Mouse (Mus musculus) megakaryocyte progenitor cell, adult 5-6 weeks (primary cell): Measurements from ENCODE around the gene Map3k3. TPM values are rescaled to one million over a fixed set of nuclear protein-coding genes. Genes with fewer than 3 reads are reported as not detected.

Source experiments
- ATAC-seq: replicated peaks from 2 replicates; pipeline ENCODE4 v1.8.0; 2016; ENCODE audit warnings: mild to moderate bottlenecking, moderate TSS enrichment, inconsistent platforms; ENCODE audit not compliant: poor library complexity
- total RNA-seq, 2 experiments: library from RNA; stranded (forward) in 1 of 2; stranded (reverse) in 1 of 2; fragments of 157-497, 149-512 nt in 1 of 2; fragments of 200-1000 nt in 1 of 2; gene quantifications; 2 replicates each; pipeline versions ENCODE4 v1.2.3 to v1.2.4; 2015 to 2017

The Map3k3 gene
- total RNA-seq, 2 experiments from 2014 or later, result 16.5 to 23.8 TPM

DNA sequence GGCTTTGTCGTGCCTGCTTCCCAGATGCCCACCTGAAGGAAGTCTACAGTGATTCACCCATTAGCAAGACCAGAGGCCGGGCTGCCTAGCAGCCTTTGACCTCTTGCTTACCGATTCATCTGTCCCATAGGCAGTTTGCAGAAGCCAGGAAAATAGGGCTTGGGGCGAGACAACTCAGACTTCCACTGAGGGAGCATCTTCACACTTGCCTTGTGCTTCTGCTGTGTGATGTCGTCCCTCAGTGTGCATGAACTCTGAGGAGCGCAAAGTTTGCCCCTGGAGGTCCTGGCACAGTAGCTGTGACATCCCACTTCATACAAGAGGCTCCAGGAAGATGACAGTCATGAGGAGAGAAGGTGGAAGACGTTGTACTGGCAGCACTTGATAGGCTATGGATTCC, 72.7 kb downstream of the Map3k3 start:
- ATAC-seq, result no peak

DNA sequence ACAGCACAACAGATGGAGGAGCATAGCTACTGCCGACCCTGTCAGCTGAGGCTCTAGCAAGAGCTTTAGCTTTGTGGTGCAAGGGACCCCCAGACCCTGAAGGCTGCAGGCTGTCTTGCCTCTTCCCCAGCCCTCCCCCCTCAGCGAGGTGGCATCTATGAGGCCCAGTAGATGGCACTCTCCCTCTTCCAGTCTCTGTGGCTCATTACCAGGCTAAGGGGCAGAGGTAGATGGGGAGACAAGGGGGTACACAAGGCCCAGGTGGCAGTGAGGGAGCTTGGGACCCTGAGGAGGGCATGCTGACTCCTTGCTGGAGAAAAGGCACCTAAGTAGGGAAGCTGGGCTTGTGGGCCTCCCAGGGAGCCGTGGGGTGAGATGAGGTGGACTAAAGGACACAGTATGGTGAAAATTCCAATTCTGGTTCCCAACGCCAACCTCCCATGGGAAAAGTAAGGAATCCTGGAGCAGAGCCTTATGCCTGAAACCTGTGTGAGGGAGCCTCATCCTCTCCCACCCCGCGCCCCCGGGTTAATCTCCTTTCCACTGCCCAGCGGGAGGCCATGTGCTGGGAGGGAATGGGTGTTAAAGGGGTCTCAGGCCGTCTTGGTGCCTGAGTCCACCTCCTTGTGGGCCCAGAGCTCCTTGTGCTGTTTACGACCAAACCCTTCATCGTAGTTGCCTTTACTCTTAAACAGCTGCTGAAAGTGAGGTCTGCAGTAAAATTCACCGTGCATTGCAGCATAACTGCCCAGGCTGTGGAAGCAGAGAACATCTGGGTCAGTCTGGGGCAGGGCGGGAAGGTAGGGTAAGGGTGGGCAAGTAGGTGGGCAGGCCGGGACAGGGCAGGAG, 73.9 kb downstream of the Map3k3 start:
- ATAC-seq, result peak; percentile 45

DNA sequence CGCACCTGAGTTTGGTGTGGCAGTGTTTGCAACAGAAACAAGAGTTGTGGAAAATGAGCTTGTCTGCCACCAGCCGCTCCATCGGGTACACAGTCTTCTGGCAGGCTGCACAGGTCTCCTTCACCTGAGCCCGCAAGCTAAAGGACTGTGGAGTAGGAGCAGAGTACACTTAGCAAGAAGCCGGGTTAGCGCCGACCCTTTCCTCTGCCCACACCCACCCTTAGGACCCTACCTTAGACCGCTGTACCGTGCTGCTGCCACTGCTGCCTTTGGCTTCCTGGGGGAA, 74.5 kb downstream of the Map3k3 start:
- no peak for ATAC-seq

DNA sequence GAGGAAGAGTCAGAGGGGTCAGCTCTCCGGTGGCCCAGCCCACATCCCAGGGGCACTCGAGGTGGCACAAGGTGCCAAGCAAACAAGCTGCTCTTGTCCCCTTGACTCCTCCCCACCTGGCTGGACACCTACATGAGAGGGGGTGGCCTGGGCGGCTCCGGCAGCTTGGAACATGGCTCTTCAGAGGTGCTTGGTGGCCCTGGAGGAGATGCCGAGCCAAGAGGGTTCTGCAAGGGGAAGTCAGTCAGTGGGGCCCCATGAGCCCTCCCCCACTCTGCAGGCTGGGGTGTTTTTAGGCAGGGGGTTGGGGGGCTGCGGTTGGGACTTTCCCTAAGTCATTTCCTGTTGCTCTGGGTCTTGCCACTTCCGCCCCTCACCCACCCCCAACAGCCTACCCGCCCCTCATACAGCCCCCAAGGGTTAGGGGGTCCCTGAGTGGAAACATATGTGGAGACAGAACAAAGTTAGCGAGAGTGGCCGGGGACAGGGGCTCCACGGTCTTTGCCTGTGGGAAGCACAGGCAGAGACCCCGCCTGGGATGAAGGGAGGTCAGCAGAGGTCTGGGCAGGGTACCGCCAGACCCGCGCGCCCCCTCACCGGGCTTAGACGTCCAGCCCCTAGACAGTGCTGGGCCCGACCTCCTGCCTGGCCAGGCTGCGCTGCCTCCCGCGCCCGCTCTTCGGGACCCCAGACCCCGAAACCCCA, 75.0 kb downstream of the Map3k3 start:
- ATAC-seq, result peak; percentile 54

DNA sequence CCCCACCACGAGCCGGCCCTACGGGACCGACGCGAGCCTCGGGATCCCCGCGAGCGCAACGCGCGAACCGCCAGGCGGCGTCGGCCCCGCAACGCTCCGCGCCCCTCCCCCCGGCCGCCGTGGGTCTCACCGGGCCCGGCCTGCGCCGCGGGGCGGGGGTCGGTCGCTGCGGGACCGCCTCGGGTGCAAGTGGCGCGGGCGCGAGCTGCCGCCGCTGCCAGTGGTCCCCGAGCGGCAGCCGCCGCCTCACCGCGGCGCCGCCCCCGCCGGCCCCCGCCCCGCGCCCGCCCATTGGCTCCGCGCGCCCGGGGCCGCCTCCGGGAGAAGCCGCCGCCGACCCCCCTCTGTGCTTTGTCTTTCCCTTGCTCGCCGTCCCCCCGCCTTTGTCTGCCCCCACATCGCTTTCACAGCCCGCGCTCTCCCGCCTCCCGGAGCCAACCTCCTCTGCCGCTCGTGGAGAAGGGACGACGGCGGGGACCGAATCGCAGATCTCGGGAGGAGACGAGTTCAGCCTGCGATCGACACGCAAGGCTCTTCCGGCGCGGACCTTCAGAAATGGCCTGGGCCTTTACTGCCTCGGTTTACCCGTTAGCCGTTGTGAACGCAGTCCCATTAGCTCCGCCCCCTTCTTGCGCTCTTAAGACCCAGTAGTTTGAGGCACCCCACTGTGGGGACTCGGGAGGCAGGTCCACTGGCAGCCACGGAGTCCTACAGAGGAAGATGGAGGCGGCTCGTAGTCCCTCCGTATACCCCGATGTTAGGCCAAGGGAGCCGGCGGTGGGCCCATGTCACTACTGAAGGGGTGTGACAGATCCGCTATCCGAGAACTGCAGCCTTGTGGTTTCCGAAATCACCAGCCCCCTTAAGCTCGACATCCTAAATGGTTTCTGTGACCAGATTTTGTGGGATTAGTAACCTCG, 75.8 kb downstream of the Map3k3 start:
- peak; percentile 38 for ATAC-seq

DNA sequence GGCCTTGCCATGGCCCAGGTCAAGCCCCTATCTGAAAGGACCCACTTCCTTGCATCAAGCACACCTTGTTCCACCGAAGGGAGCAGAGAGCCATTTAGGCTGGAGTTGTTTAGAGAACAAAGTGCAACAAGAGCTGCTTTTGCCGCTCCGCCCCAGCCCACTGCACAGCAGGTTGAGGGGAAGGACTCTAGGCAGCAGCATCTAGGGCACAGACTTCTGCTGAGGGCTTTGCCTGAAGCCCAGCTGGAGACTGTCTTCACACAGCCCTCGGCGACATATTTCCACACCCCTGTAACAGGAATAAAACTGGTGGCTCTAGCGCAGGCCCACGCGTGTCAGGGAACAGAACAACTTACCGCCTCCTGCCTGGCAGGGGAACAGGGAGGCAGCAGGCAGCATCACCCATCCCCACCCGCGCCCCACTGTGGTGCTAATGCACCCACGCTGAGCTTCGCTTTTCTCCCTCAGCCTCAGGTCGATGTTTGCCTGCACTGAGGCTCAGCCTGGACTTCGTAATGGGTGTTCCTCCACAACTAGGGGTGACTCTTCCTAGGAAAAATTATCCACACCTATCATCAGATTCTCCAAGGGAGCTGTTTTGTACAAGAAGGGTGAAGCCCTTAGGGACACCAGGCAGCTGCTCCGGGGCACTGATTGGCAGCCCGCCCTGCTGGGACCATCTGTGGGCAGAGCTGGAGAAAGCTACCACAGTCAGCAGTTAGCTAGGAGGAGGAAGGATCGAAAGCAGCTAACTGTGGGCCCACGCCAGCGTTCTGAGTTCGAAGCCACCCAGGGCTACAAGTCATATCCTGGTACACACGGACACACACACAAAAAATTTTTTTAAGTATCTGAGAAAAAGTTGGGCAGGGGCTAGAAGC, 76.7 kb downstream of the Map3k3 start, which contains the start of the genes Gm10840 and Limd2:
Gene Gm10840, plus strand, starts transcription at position 10 of the 881 bp plus-strand sequence.
Gene Limd2, minus strand, starts transcription at position 20 of the 881 bp plus-strand sequence.
- peak; percentile 12 for ATAC-seq

DNA sequence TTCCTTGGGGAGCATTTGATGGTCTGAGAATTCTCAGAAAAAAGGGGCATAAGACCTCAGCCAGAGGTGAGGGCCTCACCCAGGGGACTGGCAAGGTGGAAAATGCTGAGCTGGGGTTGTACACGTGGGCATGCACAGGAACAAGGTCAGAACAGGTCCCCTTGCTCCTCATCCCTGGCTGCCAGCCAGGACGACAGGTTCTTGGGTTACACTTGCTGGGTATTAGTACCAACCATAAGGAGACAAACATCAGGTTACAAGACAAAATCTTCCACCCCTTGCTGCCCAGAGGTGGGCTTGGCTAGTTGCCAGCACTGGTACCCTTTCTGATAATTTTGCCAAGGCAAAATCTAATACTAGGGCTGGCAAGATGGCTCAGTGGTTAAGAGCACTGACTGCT, 77.8 kb downstream of the Map3k3 start:
- ATAC-seq, result no peak

DNA sequence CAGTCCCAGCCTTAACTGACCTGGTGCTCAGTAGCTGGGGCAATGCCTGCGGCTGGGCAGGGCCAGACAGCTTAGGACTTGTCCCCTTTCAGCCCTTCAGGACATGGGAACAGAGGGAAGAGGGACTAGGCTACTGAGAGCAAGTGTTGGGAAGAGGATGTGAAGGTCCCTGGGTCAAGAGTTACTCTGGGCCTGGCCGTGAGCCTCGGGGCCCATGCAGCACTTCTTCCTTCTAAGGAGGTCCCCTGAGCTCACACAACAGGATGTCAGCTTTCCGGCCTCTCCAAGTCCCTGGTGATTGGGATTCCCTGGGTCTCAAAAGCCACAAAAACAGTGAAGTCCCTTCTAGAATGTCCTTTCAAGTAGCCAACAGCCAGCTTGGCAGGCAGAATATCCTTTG, 79.1 kb downstream of the Map3k3 start:
- ATAC-seq, result no peak

DNA sequence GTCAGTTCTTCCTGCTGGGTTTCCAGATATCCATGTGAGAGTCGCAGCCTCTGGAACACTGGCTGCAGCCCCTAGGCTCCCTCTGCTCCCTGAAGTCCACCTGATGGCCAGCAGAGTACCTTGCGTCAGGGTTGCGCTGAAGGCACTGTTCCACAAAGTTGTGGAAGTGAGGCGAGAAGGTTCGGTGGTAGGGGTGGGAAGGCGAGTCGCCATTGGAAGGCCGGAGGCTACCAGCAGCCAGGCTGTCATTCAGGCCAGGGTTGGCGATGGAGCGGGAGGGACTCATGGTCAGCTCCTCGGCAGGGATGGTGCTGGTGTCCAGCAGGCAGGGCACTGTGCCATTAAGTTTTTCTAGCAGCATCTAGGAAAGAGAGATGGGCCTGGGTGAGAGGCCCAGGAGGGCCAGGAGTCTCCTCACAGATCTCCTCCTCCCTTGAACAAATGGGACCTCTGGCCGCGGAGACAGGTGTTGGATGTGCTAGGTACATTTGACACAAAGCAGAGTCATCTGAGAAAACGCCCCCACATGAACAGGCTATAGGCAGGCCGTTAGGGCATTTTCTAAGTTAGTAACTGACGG, 80.3 kb downstream of the Map3k3 start:
- ATAC-seq, result no peak

DNA sequence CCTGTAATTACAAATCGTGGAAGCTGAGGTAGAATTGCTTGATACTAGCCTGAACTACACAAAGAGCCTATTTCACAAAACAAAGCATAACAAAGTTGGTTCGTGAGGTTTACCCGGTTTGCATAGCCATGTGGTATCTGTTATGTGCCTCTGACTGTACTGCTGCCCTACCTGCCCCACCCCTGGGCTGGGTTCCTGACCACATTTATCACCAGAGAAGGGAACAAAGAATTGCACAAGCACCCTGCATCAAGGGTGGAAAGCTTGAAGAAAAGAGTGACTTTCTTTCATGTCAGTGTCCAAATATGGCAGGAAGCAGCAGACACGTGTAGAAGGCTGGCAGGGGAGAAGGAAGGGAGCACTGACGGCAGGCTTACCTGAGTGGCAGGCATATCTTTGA, 83.0 kb downstream of the Map3k3 start:
- ATAC-seq, result peak; percentile 85

DNA sequence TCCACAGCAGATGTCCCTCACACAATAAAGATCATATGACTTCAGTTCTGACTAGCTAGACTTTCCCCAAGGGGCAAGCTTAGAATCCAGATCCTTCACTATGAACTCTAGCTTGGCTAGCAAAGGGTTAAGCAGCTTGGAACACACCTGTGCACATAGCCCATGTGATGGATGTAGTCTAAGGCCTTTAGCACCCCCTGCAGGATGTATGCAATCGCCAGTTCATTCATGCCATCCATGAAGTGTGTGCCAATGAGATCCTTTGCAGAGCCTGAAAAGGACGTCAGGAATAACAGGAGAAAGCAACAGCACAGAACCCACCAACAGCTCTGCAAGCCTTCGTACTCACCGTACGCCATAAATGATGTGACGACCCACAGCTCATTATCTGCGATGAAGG, 86.4 kb downstream of the Map3k3 start:
- peak; percentile 52 for ATAC-seq

DNA sequence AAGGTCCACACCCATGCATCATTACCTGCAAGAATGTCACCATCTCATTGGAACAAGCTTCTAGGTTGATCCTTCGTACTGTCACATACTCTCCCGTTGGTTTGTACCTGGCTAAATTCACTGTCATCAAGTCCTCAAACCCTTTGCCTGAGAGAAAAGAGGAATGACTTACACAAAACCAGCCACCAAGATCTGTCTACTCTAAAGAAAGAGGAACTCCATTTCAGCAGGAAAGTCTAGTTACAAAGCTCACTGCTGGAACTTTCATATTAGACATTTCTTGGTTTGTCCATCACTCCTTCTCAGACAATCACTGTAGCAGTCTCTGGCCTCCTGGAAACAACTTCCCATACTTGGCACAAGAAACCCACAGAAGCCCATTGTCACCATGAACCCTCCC, 88.8 kb downstream of the Map3k3 start:
- ATAC-seq, result 0 out of 2 replicates have a peak, but pooled peaks have one; percentile 28

DNA sequence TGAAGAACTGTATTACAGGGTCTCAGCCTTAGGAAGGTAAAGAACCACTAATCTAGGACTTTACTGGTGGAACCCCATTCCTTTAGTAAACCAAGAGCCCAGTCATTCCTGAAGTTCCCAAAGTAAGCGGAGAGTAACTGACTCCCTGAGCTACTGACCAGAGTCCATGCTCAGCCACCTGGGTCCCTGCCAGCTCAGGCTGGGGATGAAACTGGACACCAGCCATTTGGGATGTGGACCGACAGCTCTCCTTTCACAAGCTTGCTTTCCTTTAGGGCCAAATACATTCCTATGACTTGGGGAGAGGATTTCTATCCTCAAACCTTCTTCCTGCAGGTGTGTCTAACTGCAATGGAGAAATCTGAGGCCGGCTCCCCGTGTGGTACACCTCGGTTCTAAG, 90.0 kb downstream of the Map3k3 start:
- ATAC-seq, result no peak

DNA sequence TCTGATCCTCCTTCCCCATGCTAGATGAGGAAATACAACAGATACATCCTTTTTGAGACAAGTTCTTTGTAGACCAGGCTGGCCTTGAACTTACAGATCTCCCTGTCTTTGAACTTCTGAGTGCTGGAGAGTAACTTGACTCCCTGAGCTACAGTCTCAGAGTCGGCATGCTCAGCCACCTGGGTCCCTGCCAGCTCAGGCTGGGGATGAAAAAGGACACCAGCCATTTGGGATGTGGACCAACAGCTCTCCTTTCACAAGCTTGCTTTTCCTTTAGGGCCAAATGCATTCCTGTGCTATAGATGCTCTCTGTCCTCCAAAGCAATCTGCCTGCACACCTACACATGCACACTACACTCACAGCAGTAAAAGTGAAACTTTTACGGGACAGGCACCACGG, 90.7 kb downstream of the Map3k3 start:
- ATAC-seq, result no peak

DNA sequence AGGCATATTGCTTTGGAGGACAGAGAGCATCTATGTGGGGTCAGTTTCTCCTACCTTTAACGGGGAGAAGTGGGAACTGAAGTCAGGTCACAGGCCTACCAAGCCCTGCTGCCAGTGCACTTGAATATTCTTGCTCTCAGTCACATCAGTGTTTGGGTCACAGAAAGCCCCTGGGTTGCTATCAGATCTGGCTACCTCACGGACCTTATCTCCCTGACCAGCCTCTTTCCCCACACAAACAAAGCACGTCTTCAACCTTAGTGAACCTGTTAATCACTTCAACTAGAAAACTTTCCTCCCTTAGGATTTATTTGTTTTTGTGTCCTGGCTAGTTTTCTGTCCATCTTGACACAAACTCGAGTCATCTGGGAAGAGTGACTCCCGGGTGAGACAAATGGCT, 92.0 kb downstream of the Map3k3 start:
- no peak for ATAC-seq

DNA sequence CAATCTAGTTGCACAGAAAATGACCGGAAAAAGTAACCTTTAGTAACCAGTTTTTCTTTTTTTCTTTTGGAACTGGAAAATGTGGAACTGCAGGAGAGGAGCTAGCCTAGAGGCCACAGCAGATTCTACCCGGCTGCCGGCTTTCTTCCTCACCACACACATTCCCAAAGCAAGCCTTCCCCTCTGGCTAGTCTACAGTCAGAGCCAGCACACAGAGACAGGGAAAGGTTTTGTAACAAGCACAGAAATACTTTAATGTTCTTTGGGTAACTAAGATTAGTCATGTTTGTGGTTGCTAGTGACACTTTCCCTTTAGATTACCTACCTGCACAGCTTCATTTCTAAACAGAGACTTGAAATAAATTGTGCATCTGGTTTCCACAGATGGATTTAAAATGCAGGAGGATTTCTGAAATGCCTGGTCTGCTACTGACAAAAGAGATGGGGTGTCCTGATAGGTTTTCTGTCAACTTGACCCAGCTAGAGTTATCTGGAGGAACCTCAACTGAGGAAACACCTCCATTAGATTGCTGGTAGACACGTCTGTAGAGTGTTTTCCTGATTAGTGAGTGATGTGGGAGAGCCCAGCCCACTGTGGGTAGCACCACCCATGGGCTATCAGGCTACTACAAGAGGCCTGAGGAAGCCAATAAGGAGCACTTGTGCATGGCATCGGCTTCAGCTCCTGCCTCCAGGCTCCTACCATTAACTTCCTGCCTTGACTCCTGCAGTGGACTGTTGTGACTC, 93.8 kb downstream of the Map3k3 start:
- peak; percentile 90 for ATAC-seq

DNA sequence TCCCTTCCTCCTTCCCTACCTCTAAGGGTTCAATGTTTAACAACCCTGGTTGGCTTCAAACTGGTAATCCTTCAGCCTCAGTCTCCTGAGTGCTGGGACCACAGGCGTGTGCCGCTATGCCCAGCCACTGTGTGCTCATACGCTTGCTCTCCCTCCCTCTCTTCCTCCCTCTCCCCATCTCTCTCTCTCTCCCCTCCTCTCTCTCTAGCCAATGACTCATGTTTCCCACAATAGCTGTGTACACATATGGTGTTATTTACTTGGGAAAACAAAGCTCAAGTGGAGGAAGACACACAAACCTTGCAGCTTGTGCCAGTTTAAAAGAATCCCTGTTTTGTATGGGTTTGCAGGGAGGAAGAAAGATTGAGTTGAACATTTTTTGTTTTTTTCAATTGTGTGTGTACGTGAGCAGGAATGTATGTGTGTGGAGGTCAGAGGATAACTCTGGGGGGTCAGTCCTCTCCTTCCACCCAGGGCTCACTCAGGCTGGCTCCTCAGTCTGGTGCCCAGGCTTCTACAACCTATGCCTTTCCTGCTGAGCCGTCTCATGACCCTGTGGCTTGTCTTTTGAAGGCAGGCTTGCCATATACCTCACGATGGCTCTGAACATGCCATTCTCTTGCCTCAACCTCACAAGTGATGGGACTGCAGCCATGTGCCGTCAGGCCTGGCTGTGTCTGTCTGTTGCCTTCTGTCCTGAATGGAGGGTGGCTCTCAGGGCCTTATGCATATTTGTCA, 95.5 kb downstream of the Map3k3 start:
- ATAC-seq, result no peak

DNA sequence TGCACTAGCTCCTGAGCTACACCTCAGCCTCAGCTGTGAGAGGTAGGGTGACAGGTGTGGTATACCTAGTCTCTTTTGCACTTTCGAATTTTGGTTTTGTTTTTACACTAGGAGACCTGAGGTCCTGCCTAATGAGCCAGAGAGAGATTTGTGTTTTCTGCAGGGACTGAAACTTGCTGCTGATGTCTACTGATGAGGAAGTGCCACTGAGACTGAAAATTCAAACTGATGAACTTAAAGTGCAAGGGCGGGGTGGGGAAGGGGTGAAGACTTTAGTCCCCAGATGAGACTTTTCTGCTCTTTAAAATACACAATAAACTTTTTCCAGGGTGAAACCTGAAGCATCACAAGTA, 96.0 kb downstream of the Map3k3 start:
- no peak for ATAC-seq

DNA sequence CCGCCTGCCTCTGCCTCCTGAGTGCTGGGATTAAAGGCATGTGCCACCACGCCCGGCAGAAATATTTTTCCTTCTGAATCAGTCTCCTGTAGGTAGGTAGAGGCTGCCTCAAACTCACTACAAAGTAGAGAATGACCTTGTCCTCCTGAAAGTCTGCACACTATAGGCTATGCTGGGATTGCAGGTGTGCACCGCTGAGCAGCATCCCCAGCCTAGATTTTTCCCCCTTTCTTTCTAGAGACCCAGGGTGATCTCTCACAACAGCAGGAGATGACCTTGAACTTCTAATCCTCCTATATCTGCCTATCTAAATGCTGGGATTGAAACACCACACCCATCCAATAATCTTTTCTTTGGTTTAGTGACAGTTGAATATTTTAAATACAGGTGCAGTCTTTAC, 102.9 kb downstream of the Map3k3 start:
- no peak for ATAC-seq
